Mouse (Mus musculus) adrenal gland, postnatal 14 days (tissue): ENCODE results near the gene Slc6a6. TPM values are rescaled to one million over a fixed set of nuclear protein-coding genes. Genes with fewer than 3 reads are reported as not detected.

ENCODE experiments used
- DNase-seq: peaks from one replicate; pipeline ENCODE4 v3.0.0; 2021; ENCODE audit warnings: mixed read lengths
- total RNA-seq: library from RNA; stranded (reverse); gene quantifications from 2 replicates; pipeline ENCODE4 v1.2.3, GENCODE M21; 2021

The Slc6a6 gene
- total RNA-seq, 1 experiment from 2014 or later: 259 TPM

DNA sequence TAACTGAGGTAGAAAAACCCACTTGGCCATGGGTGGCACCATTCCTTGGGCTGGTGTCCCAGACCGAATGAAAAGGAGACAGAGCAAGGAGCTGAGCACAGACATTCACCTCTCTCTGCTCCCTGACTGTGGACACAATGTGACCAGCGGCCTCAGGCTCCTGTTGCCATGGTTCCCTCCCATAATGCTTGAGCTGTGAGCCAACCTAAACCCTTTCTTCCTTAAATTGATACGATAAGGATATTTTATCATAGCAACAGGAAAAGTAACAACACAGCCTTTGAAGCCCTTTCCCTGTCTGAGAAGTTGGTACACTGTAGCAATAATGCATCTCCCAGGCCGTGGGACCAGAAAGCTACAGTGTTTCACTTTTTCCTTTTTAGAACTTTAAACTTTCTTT lies 14.6 kb upstream of the Slc6a6 start:
- DNase-seq: no peak

- DNase-seq: no peak
These were observed 13.6 kb upstream of the Slc6a6 start for GRCm38 (mm10) chr6:91670224-91670623.

DNA sequence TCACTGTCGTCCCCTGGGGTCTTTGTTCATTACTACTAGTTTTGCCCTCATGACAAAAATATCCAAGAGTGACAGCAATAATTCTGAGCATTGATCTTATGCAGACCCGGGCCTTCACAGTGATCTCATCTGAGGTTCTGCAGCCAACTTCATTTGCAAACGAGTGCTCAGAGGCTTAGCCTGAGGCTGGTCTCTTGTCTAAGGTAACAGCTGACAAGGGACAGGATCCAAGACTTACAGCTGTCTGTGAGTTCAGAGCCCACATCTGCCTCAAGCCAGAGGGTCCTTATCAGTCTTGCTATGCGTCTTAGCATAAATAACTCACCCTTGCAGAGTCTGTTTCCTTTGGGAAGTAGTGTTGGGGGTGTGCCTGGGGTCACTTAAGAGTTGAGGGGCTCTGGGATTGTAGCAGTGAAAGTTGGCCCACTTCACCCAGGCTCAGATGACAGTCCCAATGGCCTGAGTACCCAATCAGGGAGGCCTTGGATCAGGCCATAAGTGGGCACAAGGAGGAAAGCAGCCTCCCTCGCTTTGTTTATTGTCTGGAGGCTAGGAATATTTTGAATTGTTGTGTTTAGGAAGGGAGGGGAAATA lies 9.0 kb upstream of the Slc6a6 start:
- DNase-seq: no peak

DNA sequence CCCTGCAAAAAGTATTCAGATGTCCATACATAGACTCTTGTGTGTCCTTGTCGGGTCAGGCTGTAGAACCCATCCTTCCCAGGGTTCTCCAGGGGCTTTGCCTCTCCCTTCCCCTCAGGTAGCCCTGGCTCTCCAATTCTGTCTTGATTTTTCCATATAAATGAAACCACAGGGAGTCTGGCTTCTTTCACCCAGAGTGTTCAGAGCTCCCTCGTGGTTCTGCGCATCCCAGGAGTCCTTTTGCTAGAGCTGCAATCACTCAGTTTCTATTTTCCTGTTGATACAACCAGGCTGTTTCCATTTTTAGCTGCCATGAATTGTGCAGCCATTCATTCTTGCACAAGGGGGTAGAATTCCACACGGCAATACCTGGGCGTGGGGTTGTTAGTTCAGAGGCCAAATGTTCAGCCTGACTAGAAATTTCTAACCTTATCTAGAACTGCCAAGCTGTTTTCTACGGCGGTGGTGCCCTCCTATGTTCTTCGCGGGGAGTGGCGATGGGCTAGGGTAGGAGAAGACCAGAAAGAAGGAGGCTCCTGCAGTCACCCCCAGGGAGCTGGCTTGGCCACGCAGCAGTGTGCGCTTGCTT lies 5.3 kb upstream of the Slc6a6 start:
- DNase-seq: peak; percentile 19

DNA sequence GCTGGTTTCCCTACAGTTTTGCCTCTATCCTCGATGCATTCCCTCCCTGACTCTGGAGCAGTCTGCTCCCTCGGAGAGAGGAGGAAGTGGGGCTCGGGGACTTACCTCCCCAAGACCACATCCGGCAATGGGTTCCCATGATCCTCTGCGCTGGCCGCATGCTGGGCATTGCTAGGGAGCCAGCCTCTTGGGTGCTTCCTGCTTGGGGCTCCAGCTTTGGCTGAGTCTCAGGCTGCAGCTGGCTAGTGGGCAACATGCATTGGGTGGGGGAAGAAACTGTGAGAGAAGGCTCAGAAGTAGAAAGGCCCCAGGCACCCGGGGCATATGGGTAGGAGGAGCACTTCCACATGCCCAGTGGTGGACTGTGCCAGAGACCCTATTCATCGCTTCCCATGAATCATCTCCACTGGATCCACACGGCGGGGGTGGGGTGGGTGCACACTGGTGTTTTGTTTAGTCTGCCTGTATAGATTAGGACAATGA lies 4.7 kb upstream of the Slc6a6 start:
- peak; percentile 71 for DNase-seq

DNA sequence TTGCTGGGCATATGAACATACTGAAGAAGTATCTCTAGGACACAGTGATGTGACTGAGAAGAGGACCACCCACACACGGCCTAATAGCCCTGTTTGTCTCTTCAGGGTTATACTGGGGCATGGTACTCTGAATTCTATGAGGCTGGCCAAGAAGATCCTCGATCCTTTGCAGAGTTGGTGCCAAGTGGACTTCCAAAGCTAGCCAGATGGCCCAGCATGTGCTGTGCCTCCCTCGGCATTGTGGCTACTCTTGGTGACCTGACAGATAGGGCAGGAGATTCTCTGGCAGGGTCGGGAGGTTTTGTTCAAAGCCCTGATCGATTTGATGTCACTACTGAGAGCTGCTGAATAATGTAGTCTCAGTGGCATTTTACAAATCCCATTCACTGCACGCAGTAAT lies 4.1 kb upstream of the Slc6a6 start:
- DNase-seq: no peak

GRCm38 (mm10) chr6:91681841-91682240 lies 2.0 kb upstream of the Slc6a6 start:
- DNase-seq: no peak

DNA sequence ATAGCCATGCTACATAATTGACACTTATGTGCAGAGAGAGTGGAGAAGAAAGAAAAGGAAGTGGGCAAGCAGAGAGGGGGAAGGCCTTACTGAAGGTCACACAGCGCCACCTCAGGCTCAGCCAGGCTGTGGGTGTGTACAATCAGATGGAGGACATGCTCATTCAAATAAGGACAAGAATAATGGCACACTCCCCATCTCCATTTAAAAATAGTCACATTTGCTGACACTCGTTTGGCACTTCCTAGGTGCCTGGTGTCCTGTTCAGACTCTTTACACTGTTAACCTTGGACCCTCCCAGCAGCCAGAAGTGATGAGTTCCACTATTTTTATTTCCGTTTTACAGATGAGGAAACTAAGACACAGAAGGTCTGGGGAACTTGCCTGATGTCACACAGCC lies 732 bp upstream of the Slc6a6 start:
- DNase-seq: peak; percentile 45

DNA sequence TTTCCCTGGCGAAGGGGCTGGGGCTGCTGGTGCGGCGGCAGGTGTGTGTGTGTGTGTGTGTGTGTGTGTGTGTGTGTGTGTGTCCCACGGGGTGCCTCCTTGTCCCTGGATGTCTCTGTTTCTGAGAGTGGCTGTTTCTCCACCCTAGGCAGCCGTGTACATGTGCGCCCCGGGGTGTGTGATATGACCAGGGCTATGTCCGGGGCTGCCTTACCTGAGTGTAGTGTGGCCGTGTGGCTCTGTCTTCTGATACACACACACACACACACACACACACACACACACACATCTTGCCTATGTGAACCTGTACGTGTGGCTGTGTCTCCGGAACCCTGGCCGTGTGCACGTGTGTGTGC lies 599 bp downstream of the Slc6a6 start:
- peak; percentile 57 for DNase-seq

DNA sequence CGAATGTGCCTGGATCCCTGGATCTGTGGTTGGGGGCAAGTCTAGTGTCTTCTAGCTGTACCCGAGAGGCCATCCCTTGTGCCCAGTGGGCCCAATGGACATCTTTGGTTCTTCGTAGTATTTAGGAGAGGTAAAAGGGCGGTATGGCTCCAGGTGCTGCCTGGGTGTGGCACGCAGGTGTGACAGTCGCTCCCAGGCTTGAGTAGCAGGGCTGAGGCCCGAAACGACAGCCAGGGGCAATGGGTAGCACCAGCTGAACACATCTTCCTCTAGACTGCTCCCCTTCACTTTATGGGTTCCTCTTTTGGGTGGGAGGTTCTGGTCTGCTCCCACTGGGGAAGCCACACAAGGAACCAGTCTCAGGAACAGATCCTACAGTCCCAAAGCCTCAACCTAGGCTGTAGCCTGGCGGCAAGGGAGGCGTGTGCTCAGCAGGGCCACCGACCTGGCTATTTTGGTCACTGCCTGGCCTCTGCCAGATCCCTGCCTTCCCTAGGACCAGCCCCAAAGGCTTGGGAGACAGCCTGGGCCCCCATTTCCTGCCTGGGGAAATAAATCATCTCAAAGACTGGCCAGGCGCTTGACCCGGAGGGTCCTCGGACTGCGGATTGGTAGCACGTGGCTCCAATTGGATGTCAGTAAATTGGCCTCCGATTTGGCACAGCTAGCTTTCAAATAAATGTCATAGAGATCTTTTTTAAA lies 1.1 kb downstream of the Slc6a6 start:
- peak; percentile 81 for DNase-seq

GRCm38 (mm10) chr6:91685533-91685883 lies 1.7 kb downstream of the Slc6a6 start:
- peak; percentile 67 for DNase-seq

- DNase-seq: peak; percentile 53
These were observed 2.0 kb downstream of the Slc6a6 start for GRCm38 (mm10) chr6:91685896-91686295.

- peak; percentile 85 for DNase-seq
These were observed 2.7 kb downstream of the Slc6a6 start for GRCm38 (mm10) chr6:91686597-91686996.

GRCm38 (mm10) chr6:91688021-91688420 lies 4.2 kb downstream of the Slc6a6 start:
- no peak for DNase-seq

DNA sequence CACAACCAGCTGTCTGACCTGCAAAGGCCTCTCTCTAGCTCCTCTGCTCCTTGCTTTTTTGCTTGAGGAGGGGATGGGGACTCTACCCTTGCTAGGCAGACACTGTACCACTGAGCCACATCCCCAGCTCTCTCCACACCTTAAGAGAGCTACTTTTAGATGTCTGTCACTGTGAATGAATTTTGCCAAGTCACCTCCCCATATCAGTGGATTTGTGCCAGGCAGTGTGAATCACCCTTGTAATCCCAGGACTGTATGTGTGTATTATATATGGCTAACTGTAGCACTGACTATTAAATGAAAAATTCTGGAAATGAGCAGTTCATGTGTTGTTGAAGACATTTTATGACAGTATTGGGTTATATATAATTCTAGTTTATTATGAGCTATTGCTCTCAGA lies 5.4 kb downstream of the Slc6a6 start:
- DNase-seq: peak; percentile 51

DNA sequence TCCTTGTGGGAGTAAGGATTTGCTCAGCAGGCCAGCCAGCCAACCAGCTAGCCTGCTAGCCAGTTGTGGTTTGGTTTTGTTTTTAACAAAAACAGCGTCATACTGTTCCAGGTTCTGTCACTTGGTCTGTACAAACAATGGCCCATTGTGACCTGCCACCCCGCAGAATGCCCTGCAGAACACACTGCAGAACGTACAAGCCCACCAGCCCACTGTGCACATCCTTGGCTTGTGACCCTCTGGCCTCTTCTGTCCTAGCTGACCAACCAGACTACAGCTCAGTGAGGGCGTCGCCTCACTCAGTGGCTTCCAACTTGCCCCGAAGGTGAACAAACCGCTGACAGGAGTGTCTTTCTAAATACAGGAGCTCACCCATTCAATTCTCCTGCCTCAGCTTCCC lies 6.4 kb downstream of the Slc6a6 start:
- no peak for DNase-seq

DNA sequence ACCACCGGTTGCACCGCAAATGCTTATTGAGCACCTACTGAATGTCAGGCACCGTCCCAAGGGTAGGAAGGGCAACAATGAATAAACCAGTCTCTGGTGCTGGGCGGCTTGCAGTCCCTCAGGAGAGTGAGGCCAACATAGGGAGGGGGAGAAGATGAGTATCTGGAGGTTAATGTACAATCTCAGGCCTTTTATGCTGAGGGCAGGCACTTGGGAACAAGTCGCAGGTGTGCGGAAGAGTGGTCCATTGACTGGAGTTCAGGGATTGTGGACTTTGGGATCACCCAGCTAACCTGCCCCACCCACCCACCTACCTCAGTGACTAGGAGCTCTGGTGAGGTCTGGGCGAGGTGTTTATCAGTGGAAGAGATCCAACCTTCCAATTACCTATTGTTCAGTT lies 6.8 kb downstream of the Slc6a6 start:
- no peak for DNase-seq

GRCm38 (mm10) chr6:91691576-91691975 lies 7.7 kb downstream of the Slc6a6 start:
- DNase-seq: peak; percentile 23

DNA sequence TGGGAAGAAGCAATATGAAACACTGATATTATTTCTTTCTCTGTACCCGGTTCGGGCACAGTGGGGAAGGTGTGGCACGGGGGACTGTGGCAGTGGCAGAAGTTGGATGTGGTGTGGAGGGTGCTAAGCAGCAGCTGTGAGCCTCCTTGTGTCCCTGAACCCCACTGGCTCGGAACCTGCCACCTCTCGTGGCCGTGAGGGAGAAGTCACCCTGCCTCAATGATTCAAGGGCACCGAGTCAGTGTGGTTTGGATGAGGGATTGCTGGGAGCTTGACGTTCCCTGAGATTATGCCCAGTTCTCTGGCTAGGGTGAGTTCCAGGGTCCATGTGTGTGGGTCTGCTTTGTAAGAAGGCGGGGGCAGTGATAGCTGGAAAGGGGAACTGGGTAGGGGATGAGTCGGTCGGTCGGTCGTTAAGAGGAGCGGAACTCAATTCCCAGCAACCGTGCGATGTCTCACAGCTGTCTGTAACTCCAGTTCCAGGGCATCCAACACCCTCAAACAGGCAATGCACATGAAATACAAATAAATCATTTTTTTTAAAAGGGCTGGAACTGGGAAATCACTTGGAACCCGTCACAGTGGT lies 9.5 kb downstream of the Slc6a6 start:
- DNase-seq: peak; percentile 61

DNA sequence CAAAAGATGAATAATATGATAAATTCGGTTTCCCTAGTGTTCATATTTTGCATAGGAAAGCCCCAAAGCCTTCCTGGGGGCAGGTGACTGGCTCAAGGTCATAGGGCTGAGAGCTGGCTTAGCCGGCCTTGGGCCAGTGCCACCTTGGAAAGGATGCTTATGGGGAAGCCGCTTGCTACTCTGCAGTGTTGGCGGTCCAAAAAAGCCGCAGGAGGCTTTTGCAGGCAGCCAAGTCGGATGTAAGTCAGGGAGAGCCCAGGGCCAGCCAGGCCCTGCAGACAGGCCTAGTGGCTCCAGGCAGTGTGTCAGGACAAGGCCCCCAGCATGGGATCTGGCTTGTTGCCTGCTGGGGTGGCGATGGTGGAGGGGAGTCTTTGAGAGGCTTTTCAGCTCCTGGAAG lies 10.8 kb downstream of the Slc6a6 start:
- peak; percentile 80 for DNase-seq

DNA sequence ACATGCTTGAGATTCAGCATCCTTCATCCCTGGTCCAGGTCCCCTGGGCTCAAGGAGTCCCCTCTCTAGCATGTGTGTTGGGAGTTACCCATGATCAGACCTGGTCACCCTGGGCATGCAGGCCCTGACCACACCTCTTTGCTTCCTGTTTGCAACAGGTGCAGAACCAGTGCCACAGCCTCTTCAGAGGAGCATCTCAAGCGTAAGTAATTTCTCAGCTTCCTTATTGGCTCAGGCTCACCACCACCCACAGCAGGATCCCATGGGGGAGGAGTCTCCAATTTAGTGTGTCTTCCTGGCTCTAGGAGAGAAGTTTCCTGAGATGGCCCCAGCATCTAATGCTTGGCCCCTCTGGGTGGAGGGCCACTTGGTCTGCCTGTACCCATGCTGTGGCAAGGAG lies 15.0 kb downstream of the Slc6a6 start:
- DNase-seq: no peak

GRCm38 (mm10) chr6:91699482-91700200 lies 15.8 kb downstream of the Slc6a6 start:
- no peak for DNase-seq
